Mouse (Mus musculus) retina, postnatal 7 days (tissue): ENCODE results near the gene Gm20388.

ENCODE experiments used
- DNase-seq: peaks from one replicate; pipeline ENCODE4 v3.0.0-alpha.2; 2012; ENCODE audit warnings: low read depth, low spot score

Gene Gm20388

DNA sequence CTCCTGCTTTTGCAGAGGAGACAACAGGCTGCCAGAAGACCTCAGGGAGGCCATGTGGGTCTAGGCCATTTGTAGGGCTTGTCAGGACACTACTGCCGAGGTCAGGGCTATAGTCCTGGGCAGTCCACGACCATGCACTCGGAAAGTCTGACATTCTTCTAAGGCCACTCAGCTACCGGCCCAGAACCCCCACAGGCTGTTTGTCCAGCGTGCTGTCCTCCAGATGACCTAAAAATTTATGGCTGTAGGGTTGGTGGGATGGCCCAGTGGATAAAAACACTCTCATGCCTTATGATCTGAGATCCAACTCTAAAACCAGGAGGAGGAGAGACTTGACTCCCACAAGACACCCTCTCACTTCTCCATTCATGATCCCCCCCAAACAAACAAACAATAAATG, 2753.0 kb downstream of the Gm20388 start:
- DNase-seq: no peak

DNA sequence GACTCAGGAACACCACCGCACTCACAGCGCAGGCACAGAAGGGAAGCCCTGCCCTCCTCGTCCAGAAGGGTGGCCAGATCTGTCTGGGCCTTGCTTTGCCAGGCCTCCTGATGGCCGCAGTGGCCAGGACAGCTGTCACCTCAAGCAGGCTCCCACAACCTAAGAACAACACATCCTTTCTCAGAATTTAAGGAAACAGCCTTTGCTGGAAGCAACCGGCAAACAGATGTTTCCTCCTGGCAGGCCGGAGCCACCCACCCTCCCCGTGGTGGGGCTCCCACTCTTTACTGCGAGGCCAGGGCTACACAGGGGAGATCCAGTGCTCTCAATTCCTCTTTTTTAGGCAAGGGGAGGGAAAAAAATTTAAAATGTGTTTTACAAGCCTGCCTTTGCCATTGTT, 2754.6 kb downstream of the Gm20388 start:
- DNase-seq: no peak

DNA sequence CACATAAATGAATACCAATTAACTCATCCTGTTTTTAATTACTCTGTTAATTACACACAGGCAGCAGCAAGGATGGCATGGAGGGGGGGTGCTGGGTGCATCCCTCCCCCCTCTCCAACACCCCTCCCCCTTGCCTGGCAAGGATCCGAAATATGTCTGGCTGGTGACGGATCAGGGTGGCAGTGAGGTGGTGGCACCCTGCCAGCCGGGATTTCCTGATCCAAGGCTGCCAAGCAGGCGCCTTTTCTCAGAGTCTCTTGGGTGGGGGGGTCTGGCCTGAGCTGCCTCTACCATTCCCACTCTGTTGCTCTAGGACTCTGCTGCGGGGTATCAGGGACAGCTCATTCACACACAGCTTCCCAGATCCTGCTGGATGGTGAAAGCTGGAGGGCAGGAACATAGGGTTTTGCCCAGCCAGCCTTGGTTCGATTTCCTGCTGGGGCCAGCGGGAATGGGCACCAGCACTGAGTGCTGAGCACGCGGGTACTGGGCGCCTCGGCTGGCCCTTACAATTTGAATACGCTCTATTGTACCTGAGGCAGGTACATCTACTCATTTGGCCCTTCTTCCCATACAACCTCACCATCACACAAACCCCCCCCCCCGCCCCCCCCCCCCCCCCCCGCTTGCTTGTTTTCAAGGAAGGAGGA, 2755.2 kb downstream of the Gm20388 start:
- peak; percentile 65 for DNase-seq

DNA sequence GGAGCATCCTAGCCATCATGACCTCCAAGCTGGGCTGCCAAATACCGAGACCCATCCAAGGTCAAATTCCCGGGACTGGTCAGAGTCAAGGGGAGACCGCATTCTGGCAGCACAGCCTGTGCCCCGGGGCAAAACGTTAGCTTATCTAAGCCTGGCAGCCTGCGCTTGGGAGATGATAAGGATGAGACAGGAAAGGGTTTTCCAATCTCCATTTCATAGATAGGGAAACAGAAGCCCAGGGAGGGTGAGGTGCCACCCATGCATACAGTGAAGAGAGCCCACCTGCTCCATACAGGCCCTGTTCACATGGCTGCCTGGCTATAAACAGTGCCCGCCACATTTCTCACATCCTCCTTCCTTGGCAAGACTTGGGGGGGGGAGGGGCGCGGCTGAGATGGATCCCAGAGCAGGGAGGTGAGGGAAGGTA, 2755.7 kb downstream of the Gm20388 start:
- no peak for DNase-seq

DNA sequence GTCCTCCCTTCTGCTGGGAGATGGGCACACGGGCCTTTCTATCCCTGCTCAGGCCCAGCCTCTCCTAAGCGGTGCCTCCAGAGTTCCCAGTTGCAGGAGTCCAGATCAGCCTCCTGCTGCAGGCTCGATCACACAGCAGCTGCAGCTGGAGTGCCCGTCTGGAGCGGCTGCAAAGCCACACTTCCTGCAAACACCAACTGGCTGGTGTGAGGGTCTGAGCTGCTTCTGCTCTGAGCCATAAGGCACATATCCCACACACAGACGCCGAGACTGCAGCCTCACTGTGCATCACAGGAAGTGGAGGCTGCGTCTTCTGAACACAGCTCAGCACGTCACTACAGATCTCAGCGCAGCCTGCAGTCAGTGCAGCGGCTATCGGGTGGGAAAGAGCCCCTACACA, 2756.2 kb downstream of the Gm20388 start:
- DNase-seq: no peak

DNA sequence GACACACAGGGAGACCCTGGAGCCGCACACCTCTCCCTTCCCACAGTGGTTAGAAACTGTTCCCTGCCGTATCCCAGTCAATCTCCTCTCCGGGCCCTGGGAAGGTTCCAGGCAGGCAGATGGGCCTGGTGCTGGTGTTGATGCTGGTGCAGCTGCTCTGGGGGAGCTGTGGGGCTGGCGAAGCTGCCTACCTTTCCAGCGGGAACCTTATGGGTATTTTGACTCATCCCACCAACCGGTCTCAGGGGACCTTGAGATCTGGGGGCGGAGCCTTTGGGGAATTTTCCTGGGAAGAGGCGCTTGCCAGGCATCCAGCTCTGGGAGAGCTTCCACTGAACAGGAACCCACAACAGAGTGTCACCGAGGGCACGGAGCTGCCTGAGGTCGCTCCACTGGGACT, 2757.2 kb downstream of the Gm20388 start:
- no peak for DNase-seq

DNA sequence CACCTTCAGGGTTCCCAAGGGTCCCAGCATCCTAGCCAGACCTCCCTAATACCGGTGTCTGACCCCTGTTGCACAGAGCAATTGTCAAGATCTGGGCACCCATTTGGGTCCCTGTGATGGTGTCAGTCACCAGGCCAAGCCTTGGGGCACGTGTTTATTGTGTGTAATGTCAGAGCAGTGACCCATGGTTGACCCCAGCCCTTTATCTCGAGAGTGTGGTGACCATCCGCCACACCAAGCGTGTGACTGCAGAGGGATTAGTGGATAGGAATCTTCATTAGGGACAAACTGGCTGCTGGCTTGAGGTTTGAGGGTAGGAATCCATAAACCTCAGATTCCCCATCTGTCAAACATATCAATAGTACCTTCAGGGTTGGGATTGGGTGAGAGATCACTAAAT, 2758.7 kb downstream of the Gm20388 start:
- DNase-seq: no peak

DNA sequence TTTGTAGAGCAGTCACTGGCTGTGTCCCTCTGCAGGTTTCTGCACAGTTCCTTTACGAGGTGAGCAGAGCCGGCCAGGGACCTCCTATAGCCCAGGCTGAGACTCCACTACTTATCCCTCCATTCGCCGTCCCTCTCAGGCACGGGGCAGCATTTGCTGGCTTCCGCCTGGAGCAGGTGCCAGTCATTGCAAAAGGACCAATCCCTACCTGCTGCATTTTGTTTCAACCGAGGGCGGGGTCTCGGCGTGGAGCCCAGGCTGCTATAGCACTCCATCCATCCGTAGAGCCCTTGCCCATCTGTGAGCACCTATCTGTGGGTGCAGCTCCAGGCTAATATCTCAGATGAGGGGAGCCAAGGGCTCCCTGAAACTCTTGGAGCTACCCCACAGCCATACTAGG, 2759.4 kb downstream of the Gm20388 start:
- DNase-seq: no peak

DNA sequence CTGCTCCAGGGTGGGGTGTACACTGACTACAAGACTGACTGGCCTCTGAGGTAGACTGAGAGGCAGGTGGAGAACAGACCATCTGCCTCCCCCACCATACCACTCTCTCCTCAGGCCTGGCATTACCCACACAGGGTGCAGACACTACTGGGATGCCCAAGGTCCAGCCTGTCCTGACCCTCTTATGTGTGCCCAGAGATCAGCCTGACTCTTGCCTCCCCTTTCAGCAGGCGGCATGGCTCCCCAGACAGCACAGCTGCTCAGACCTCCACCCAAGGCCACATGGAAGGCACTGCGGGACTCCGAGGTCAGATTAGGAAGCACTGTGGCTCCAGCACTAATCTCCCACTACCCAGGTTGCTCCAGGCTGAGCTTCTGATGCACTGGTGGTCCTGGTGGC, 2760.1 kb downstream of the Gm20388 start:
- no peak for DNase-seq

DNA sequence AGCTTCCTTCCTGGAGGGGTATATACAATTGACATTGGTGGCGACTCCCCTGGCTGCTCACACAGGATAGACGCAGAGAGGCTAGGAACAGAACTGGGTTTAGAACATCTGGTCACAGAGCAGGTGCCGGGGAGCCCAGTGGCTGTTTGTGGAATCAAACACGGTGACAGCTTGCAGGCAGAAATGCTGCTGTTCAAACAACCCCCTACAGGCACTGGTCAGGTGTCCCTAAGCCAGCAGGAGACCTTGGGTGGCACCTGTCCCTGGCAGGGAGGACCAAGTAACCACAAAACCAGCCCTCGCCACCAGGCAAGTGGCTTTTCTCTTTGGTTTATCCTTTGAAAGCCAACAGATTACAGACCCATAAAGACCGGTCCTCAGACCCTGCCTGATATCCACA, 2761.3 kb downstream of the Gm20388 start:
- no peak for DNase-seq

DNA sequence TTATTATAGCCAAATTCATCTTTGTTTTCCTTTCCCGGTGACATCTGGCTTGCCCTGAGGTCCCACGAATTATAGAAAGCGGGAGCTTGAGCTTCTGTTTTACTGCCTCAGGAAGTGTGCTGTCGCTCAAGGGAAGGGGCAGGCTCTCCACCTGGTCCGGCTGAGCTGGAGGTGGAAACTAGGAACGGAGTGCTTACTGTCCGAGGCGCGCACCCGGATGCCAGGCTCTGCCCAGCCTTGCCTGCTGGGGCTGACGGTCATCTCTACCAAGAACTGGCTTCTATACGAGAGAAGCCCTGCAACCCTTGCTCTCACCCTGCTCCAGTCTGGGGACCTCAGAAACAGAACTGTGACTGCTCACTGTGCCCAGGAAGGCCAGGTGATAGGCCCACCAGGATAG, 2763.3 kb downstream of the Gm20388 start:
- no peak for DNase-seq

DNA sequence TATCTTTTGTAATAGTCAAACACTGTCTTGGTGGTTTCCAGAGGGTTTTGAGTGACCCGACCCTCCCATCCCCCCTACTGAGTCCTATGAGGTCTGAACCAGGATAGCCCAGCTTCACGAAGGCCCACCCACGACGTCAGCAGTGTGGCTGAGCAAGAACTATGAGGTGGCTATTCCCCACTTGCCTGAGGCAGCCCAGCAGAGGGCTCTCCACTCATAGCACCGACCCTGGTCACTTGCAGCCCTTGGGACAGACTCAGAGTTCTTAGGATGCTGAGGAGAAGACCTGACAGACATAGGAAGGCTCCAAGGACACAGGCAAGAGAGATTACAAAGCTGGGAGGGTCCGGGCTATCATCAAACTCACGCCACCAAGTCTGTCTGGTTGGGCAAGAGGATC, 2764.4 kb downstream of the Gm20388 start:
- DNase-seq: no peak

DNA sequence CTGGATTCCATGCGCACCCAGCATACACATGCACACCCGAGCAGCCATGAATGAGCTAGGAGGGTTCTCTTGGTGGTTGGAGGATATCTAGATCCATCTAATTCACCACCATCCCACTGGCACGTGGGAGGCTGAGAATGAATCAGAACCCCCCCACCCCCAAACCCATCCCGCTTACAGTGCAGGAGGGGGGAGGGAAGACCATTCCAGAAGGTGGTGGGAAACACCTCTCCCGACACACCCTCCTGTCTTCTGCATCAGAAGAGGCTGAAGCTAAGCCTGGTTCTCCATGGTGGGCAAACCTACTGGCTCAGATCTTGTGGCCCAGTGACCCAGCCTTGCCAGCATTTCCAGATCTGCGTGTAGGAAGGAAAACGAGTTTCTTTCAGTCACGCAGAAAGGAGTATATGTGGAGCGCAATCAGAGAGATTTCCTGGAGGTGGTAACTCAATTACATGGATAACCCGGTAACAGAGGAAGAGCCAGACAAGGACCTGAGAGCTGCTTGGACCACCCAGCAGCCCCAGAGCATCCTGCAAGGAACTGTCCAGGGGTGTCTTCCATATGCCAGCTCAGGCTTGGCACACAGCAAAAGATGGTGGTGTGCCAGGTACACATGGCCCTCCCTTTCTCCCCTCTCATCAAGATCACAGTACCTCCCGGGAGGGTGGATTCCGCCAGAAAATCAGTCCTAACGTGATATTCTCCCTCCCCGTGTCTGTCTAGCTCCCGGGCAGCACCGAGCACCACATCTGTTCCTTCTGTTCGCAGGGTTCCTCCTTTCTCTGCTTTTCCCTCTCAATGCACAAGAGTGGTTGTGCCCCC, 2765.2 kb downstream of the Gm20388 start:
- no peak for DNase-seq

DNA sequence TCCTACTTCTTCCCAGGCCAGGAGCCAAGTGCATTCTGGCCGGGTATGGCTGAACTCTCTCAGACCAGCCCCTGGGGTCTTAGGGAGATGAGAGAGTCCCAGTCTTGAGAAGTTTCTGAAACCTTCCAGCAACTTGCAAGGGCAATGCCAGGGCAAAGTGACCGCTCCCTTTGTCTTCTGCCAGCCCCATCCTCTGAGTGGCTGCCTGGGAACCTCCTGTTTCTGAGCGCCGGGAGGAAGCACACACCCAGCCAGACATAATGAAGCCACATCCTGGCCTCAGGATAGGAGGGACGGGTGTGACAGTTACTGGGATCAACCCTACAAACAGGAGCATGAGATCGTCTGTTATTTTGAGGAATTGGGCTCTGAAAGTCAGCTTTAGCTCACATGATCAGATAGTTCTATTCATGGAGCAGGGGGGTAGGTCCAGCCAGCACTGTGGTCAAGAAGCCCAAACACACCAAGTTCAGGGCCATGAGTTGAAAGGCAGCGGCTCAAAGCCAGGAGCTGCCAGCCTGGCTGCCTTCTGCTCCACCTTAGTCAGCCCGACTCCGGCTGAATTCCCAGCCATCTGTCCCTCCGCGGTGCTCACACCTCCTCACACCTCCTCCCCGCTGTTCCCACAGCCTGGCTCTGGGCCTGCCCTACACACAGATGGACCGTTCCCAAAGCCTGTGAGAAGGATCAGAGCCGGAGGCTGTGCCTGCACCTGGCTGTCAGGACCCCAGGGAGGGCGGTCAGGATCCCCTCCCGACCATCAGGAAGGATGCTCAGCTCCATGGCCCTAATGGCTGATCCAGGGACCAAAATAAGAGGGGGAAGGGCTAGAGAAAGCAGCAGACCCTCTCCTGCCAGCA, 2766.2 kb downstream of the Gm20388 start:
- no peak for DNase-seq

DNA sequence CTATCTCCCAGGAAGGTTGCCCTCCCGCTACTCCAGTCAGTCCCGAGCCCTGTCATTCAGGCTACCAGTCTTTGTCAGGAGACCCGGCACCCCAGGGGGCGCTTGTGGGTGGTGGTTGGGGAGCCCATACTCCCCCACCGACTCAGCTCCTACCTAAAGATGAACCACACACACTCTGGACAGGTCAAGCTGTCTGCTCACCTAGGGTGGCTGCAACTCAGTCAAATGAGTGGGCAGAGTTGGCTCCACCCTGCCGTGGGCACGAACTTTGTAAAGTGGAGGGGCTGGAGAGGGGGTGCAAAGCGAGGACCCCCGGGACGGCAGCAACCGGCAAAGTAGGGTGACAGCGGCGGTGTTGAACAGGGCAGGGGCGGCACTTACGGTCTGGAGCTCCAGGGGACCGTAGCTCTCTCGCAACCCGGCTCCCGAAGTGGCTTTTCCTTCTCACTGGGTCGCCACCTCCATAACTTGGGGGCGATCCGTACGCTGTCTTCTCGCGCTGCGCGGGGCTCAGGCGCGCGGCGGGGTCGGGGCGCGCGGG, 2766.9 kb downstream of the Gm20388 start:
- no peak for DNase-seq

DNA sequence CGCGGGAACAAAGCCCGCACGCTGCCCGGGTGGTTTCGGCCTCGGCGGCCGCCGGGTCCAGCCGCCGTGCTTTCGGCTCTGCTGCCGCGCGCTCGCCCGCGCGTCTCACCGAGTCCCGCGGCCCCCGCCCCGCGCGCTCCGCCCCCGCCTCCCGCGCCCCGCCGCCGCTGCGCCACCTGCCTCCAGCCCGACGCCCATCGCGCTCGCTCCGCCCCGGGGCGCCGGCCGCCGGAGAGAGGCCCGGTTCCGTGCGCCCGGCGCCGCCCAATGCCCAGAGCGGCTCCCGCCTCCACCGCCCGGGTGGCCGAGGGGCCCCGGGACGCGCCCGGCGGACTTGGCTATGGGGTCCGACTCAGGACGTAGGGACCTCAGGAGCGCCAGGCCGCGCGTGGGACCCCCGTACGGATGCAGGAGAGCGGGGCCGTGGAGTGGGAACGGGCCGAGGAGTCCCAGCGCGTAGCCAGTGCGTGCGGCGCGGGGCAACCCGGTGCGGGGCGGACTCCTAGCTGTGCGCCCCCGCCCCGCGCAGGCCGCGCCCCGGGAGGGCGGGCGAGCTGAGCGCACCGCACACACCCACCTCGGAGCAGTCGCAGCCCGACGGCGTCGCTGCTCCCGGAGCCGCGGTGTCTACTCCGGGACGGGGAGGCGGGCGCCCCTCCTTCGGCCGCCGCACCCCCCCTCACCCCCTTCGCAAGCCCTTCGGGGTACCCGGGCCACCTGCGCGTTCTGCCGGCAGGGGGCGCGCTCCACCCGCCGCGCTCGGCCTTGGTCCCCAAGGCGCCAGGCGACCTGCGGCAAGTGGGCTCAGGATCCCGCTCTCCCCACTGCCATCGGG, 2767.6 kb downstream of the Gm20388 start:
- DNase-seq: peak; percentile 56

DNA sequence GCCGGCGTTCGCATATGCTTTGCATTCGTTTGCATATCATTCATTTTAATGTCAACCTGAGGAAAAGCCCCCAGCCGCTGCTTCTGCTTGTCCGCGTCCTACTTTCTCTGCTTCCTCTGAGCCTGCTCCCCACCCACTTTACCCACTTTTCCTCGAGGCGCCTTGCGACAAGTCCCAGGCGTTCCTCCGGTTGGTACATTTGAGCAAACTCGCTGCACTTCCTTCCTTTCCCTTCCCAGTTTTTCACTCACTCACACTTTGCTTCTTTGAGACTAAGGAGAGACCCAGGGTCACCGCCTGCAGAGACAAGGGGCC, 2768.2 kb downstream of the Gm20388 start:
- no peak for DNase-seq

DNA sequence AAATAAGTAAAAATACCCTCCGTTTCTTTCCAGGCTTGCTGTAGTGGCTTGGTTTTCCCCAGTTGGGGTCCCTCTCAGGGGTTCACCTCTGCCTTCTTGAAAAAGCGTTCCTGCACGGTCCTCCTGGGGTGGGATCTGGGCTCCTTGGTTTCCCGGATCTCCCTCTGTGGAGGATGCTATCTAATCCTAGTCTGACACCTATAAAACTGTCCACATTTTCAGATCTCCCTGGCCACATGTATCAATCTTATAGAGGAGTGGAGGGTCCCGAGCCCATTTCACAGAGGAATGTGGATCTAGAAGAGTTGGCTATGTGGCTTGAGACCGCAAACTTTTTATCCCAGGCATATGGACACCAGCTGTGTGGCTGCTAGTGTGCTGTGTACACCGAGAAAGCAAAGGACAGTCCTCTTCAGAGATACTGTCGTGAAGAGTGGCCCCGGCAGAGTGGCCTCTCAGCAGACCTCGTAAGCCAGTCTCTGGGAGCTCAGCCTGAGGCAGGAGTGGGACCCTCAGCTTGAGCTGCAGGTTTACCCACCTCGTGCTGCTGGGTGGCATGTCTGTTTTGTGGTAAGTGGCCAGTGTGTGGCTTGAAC, 2768.8 kb downstream of the Gm20388 start:
- no peak for DNase-seq

DNA sequence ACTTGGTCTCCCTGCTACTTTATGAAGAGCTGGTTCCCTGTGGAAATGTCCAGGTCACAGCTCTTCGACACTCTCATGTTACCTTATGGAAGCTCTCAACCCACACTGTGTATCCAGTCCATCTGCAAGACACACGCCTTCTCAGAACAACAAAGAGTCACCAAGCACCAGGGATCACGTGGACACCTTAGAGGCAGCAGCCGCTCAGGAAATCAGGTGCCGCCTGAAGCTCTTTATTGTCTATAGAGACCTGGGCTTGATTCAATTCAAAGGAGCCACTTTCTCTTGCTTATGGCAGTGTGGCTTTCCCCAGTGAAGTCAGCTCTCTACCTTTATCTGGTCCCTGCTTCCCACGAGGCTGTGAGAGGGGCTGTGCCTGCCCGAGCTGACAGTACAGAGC, 2769.5 kb downstream of the Gm20388 start:
- DNase-seq: no peak

DNA sequence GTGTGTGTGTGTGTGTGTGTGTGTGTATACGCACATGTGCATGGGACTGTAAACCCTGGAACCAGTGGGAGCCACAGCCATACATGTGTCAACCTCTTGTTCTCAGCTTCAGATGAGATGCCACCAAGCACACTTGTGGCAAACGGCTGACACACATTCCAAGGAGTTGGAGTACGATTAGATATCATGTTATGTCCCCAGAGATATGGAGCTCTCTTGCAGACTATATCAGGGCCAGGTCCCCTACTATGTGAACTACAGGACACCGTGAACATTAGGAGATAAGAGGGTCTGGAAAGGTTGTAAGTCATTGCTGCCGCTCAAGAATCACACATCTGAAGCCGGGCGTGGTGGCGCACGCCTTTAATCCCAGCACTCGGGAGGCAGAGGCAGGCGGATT, 2772.2 kb downstream of the Gm20388 start:
- DNase-seq: no peak
